Mouse (Mus musculus) cortical plate, adult 2 months (tissue): ENCODE measurements around the gene Fkbp10.

Experiments used
- CTCF ChIP-seq: fragments of 200-500 bp; IDR thresholded peaks from 2 replicates; pipeline ENCODE4 v1.5.1; 2011; ENCODE audit warnings: mild to moderate bottlenecking, control low read depth, low read length; ENCODE audit not compliant: insufficient read depth; ENCODE audit errors: extremely low read depth
- POLR2A ChIP-seq: fragments of 200-500 bp; IDR thresholded peaks from 2 replicates; pipeline ENCODE4 v1.6.1; 2011; ENCODE audit warnings: mild to moderate bottlenecking, low read length, control low read depth; ENCODE audit not compliant: insufficient read depth; ENCODE audit errors: extremely low read depth

DNA sequence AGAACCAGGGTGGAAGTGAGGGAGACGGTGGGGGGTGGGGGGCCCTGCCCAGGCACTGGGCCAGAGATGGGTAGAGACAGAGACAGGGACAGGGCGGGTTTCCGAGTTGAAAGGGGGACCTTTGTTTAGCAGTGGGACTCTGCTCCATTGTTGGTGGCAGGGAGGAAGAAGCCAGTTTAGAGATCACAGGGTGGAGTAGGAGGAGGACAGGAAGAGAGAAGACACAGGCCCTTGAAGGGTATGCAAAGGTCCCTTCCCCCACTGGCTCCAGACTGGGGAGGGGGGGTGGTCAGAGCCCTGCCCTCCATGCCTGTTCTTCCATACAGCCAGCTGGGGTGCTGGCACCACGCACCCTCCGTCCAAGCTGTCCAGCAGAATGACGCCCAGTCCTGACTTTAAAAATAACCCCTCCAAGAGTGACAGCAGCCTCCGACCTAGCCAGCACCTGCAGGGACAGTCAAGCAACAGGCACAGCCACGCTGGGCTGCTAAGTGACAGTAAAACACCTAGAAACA lies 25.5 kb upstream of the Fkbp10 start:
- TF ChIP-seq CTCF (no peak), POLR2A (no peak)
